Mouse (Mus musculus) frontal cortex, postnatal 36 days (tissue): ENCODE data around the gene Klc1.

Source experiments
- DNase-seq, 2 experiments: peaks; one replicate each; pipeline ENCODE4 v3.0.0; 2022; ENCODE audit warnings: low spot score in 2 of 2

Gene Klc1

DNA sequence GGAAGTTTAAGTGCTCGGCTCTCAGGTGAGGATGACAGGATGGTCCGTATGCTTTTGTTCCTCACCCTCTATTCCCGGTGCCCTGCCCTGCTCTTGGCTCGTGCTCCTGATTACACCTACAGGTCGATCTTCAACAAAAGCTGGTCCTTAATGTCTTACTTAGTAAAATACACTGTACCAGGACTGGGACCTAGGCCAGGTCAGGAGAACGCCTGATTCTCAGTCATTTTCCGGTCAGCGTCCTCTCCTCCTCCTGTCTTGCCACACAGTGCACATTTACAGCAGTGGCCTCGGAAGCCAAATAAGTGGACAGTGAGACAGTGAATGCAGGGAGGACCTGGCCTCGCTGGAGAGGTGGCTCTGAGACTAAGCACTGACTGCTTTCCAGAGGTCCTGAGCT is 12.0 kb downstream of the Klc1 start:
- no peak for DNase-seq

- no peak for DNase-seq
Observed at GRCm38 (mm10) chr12:111774156-111774555, 15.5 kb downstream of the Klc1 start.

- DNase-seq, result no peak
Observed at GRCm38 (mm10) chr12:111774845-111775244, 16.2 kb downstream of the Klc1 start.

DNA sequence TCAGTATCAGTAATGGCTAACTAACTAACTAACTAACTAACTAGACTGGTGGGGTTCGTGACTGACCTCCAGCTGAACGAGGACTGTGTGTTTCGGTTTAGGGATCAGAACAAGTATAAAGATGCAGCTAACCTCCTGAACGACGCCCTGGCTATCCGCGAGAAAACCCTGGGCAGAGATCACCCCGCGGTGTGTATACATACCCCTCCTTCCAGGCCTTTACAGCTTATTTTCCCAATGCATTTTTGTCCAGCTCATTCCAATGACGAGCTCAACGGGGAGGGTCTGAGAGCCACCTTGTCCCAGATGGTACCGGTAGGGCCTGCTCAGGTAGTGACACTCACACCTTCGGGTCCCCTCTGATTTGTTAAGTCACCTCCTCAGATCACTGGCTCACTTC is 19.3 kb downstream of the Klc1 start:
- DNase-seq, result no peak

- DNase-seq, result no peak
Observed at GRCm38 (mm10) chr12:111779544-111779943, 20.9 kb downstream of the Klc1 start.

DNA sequence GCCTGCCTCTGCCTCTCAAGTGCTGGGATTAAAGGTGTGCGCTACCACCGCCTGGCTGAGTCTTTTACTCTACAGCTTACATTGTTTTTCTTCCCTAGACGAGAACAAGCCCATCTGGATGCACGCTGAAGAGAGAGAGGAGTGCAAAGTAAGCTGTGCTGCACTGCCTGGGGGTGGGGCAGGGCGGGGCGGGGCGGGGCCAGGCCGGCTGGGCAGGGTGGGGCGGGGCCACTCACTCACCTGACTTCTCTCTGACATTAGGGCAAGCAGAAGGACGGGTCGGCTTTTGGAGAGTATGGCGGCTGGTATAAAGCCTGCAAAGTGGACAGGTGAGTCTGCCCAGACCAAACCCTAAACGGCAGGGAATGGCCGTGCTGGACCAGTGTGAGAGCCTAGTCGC is 26.5 kb downstream of the Klc1 start:
- no peak for DNase-seq

DNA sequence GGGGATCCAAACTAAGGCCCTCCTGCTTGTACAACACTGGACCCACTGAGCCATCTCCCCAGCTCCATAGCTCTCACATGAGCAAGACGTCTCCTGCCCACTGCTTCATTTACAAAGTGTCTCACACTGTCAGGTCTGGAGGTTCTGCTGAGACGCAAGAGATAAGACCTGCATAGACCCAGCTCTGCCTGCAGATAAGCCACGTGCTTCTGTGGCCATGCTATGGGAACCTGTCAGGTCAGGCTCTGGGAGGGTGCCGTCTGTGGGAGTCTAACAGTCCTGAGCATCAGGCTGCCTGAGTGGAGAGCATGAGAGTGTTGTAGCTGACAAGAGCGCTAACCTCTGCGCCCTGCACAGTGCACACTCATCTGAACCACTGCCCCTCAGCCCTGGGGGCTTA is 28.4 kb downstream of the Klc1 start:
- DNase-seq, result no peak

- no peak for DNase-seq
Observed at GRCm38 (mm10) chr12:111790090-111790489, 31.4 kb downstream of the Klc1 start.

- DNase-seq, result no peak
Observed at GRCm38 (mm10) chr12:111790631-111791030, 32.0 kb downstream of the Klc1 start.

DNA sequence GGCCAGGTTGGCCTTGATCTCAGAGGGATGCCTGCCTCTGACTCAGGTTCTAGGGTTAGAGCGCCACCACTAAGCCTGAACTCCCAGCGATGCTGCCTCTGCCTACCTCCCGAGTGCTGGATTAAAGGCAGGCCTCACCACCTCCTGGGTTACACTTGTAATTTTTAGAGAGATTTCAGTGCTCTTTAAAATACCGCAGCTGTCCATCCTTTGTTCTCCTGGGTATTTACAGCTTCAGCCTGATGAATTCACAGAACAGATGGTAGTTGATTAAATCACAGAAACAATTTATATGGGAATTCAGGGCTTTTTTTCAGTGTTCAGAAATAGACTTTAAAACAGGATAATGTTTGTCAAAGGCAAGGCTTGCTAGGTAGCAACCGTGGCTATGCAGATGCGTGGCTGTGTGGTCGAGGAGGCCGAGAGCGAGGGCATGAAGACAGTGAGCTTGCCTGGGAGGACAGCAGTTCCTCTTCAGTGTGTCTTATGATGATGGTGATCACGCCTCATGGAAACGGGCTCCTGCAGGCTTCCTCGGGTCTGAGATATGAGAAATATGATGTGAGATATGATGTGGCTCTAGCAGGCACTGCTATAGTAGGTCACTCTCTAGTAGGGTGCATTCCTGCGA is 32.9 kb downstream of the Klc1 start:
- DNase-seq, result peak in 1 of 2 experiments; percentile 50

DNA sequence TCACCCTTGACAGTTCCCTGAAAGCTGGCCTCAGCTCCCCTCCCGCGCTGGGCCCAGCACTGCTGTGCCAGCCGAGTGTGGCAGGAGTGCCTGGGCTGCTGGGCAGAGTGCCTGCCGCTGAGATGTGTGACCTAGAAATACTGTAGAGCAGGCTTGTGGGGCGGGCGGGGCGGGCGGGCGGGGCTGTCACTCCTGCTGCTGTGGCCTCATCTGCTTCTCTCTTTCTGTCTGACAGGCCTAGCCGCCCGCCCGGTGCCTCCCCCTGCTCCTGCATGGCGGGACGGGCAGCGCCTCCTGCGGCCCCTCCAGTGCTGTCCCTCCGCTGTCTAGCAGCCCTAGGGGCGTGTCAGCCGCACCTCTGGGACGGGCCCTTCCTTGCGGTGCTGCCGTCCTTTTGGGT is 35.5 kb downstream of the Klc1 start:
- peak in 1 of 2 experiments; percentile 57 for DNase-seq

DNA sequence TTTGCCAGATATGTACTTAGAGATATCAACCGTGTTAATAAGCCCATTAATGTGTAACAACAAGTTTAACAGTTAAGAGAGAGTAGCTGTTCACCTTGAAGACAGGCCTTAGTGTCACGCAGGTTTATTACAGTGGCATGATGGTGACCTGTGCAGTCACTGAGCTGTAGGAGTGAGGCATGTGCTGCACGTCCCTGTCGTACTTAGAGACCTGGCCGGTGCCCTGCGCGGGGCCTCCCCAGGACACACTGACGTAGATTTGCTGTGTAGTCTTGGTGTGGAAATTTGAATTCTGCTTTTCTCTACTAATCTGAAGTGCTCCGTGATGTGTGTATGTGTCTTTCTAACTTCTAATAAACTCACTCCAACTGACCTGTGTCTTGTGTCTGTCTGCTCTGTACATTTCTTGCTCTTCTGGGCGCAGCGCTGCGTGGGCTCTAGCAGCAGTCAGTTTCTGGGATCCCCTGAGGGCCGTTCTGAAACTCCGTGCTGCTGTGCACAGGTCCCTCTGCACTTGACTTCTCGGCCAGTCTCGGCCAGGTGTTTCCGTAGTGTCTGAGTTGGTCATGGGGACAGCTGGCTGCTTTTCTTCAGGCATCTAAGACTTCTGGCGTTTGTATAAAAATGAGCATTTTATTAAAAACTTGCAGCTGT is 36.0 kb downstream of the Klc1 start:
- no peak for DNase-seq

DNA sequence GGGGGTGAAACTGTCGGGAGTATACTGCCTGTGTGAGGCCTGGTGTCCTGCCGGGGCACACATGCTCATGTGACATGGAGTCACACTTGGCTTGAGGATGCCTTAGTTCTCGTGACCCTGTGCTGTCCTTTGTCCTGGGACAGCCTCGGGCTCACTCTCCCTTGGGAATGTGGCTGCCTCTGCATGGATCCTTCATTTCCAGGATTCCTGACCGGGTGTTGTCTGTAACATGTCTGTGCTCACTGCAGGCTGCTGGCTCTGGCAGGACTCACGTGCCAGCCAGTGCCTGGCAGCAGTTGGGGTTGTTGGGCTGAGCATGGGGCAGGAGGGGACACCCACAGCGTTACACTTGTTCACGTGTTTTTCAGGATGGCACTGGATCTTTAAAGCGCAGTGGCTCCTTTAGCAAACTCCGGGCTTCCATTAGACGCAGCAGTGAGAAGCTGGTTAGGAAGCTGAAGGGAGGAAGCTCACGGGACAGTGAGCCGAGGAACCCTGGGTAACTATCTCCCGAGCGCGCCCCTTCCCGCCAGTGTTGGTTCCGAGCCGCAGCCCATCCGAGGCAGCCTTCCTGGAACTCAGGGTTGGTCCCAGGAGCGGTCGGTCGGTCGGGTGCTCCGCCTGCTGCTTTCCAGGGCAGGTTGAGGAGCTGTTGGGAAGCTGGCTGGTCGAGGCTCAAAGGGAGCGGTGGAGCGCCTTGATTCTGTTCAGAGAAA is 36.7 kb downstream of the Klc1 start:
- DNase-seq, result no peak

DNA sequence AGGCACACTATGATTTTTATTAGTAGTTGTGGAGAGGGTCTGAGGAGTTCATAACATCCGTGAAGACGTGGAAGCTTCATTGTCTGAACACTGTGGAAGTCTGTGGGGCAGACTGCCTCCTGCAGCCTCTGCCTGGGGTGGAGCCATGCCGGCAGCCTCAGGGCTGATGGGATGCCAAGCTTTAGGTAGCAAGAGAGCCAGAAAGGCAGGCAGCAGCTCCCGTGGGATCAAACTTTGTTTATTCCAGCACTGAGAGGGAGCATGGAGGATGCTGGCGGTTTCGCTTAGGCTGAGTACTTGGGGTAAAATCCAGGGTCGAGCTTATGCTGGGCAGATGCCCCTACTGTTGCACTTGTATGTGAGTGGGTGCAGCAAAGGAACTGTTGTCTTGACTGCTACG is 38.6 kb downstream of the Klc1 start:
- DNase-seq, result no peak

DNA sequence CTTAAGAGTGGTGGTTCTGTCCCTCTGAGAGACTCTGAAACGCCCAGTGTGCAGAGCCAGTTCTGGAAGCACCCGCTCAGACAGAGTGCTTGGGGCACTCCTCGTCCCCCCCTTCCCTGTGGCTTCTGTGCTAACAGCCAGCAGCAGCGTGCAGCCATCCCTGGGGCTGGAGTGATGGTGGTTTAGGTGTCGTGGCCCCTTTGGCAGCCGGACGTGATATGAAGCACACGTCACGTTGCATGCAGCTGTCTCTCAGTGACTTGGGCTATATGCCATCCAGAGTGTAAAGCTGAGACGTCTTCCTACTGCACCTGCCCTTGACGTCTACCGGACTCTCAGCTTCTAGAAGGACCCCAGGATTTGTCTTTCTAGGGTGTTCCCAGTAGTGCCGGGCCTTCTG is 39.8 kb downstream of the Klc1 start:
- no peak for DNase-seq

DNA sequence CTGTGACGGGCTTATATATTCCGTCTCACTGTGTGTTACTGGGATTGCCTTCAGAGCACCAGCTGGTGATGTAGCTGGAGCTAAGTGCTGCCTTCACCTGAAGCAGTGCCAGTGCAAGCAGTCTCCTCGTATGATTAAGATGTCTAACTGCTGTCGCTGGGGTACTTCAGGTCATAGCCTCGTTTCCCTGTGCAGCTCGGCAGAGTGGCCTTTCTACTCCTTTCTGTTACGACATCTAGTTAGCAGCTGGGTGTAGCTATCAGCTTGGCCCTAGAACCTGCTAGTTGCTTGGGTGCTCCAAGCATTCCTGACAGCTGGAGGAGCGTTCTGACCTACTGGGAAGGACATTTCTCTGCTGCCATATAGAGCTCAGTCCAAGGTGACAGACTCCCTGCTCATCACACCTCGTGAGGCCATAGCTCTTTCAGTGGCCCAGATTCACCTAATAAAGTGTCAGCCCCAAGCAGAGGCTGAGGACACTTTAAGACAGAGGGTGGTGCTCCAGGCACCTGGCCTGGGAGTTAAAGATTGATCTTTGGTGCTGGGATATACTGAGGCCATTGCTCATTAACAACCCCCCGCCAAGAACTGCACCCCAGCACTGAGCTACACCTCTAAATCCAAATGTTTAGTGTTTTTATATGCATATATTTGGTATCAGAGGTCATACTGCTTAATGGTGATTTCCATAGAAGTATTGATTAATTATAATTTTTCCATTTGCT is 42.0 kb downstream of the Klc1 start:
- peak in 1 of 2 experiments; percentile 36 for DNase-seq

DNA sequence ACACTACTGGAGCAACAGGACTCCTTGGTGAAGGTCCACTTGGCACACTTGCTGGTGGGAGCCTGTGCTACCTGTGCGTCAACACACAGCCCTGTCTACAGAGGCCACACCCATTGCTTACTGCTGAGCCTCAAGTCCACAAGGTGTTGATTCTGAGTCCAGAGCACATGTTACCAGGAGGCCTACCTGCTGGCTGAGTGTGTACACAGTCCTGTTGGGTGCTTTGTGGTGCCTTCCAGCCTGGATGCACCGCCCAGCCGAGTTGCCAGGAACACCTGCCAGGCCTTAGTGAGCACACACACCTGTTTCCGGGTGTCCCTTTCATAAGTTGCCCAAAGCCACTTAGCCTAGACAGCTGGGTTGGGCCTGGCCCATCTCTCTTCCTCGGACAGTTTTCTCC is 44.9 kb downstream of the Klc1 start:
- DNase-seq, result no peak

DNA sequence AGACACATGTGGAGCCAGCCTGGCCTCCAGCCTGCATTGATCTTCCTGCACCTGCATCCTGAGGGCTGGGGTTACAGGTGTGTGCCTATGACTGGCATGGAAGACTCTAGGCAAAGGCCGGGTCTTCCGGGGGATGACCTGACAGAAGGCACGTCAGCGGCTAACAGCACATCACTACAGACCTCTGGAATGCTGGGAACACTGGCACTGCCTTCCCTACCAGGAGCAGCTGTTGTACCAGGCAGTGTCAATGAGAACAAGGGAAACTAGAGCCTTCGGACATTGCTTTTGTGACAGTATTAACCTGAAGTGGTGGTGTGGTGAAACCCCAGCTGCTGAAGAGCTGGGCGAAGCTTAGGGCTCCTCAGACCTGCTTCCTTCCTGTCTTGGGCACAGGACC is 50.1 kb downstream of the Klc1 start:
- no peak for DNase-seq

DNA sequence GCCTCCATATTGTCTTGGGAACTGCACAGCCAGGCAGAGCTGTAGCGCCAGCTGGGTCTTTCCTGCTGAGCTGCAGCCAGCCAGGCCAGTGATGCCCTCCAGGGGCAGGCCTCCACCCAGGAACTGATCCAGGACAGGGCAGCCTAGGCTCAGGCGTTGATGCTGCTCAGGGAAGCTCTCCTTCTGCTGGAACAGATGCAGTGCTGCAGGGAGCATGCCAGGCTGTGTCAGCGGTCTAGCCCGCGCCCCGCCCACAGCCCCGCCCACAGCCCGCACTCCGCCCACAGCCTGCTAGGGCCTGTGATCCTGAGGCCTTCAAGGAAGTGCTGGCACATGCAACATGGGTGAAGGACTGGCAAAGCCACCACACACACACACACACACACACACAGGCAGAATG is 51.1 kb downstream of the Klc1 start:
- DNase-seq, result peak; percentile 63 to 65

GRCm38 (mm10) chr12:111812075-111812474 is 53.4 kb downstream of the Klc1 start:
- DNase-seq, result no peak

DNA sequence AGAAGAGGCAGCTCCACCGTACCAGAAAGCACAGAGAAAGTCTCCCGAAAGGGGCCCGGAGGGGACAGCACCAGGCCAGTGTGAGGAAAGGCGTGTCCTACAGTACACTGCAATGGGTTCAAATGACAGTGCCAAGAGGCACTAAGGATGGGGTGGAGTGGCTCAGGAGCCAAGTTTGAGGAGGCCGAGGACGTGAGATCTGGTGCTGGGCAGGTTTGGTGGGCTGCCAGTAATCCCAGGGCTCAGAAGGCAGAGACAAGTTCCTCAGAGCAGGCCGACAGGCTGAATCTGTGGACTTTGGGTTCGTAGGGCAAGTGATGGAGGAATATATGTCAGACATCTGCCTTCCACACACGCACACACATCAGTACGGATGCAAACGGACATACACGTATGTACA is 54.0 kb downstream of the Klc1 start:
- DNase-seq, result no peak

DNA sequence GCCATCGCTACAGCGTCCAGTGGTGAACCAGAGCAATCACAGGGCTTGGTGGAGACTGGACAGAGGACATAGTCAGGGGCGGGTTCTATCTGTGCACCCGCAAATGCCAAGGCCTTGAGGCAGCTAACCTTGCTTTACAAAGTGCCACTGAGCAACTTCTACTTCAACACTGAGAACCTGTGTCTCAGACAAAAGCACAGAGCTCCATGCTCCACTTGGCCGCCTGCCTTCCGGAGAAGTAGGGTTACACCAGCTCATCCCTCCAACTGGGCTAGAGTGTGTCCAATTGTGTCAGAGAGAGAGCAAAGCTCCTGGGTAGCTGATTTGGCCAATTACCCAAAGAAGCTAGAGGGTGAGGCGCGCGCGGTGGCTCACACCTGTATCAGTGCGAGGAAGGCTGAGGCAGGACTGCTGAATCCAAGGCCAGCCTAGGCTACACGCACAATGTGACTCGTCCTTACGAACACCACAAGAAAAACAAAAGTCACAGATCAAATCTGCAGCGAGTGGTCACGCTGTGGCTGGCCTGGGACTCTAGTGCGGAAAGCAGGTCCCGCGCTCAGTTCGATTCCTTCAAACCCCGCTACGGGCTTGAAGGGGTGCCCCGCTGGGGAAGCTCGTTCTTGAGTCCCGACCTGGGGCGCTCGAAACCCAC is 54.6 kb downstream of the Klc1 start:
- DNase-seq, result no peak
